Mouse (Mus musculus) thymus, postnatal 4 days (tissue): ENCODE results near the gene Olfr220.

Experiments
- DNase-seq: peaks from one replicate; pipeline ENCODE4 v3.0.0; 2021

The Olfr220 gene

GRCm38 (mm10) chr1:174441782-174442181 lies at the start of gene Olfr220:
TSS of gene Olfr220 (plus strand) at chr1:174442082.
- no peak for DNase-seq

DNA sequence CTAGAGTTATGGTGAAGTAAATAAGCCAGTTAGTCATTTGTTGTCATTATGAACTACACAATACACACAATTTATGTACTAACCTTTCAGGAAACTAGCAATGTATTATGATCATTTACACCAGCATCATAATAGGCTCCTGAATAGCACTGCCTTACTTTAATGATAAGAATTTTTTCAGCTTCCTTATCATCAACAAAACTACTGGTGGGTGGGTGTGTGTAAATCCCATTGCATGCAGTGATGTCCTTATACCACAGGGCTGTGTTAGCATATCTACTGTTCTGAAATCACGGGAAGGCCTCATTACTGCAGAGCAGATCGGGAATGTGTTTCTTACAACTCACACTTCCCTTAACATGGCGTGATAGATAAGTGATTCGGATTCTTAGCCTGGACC lies 18.9 kb upstream of the Olfr220 start:
- DNase-seq: no peak

DNA sequence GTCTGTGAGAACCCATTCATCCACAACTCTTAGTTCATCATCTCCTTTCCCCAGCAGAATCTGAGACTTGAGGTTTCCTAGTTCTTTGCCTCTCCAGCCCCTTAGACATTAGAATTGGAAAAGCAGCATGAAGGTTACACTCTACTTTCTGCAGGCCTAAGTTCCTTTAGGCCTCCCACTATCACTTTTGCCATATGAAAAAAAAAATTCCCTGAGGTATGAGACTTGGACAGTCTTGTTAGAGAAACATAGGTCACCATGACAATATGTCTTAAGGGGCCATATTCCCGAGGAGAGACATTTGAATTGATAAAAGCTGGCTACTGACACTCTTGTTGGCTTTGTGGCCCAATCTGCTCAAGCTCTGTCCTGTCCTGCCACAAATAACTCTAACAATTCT lies 18.1 kb upstream of the Olfr220 start, which contains the start of gene Olfr414:
TSS of gene Olfr414 (plus strand) at position 301 of the 400 bp plus-strand sequence.
- DNase-seq: no peak

GRCm38 (mm10) chr1:174426180-174426986 lies 15.5 kb upstream of the Olfr220 start:
- DNase-seq: no peak

GRCm38 (mm10) chr1:174427402-174427801 lies 14.5 kb upstream of the Olfr220 start:
- DNase-seq: no peak

DNA sequence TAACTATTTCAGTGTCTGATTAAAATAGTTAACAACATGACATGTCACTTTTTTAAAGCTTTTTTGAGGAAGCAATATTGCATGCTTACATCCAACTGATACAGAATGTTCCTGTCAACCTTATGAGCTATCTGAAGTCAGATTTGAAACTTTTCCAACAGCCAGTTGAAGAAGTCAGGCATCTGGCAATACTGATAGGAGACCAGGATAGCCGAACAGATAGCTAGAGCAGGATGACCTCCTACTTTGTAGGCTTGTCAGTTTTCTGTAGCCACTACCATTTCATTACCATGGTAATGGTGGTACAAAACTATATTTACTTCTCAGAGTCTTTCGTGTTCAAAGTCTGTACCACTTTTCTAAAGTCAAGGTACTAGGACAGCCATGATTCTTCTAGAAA lies 13.5 kb upstream of the Olfr220 start:
- no peak for DNase-seq

GRCm38 (mm10) chr1:174434121-174434520 lies 7.8 kb upstream of the Olfr220 start:
- no peak for DNase-seq

- DNase-seq: no peak
These were observed 13.2 kb downstream of the Olfr220 start for GRCm38 (mm10) chr1:174455100-174455499.

- DNase-seq: no peak
These were observed 23.5 kb downstream of the Olfr220 start for GRCm38 (mm10) chr1:174465385-174465784.

GRCm38 (mm10) chr1:174466240-174466639 lies 24.4 kb downstream of the Olfr220 start:
- DNase-seq: no peak

DNA sequence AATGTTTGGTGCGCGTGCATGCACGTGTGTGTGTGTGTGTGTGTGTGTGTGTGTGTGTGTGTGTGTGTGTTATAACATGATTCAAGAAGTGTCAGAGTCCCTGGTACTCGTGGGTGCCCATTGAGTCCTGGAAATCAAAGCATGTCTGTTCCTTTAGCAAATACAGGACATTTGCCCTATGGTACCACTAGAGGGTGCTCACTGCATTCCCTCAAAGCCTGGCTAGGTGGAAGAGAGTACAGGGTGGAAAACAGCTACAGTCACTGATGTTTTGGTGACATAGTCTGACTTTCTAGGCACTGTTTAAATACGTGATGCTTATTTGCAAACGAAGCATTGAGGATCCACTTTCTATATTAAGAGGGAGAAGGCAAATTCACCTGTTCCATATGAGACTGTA lies 27.9 kb downstream of the Olfr220 start:
- DNase-seq: peak; percentile 14

DNA sequence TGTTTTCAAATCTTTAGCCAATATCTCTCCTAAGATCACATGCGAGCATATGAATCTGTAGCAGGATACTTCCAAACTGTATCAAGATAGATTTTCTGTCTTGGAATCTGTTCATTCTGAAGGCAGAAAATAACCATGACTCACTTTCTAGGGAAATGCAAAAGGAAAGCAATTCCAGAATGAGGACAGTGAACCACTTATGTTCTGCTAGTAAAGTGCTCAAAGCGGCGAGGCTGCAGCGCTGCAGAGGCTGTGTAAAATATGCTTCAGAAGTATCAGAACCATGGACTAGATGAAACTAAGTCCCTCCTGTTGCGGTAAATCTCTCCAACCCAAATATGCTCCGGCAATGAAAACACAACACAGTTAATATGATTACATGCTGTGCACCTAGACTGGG lies 40.7 kb downstream of the Olfr220 start:
- no peak for DNase-seq

GRCm38 (mm10) chr1:174500064-174500463 lies 58.2 kb downstream of the Olfr220 start:
- DNase-seq: no peak
